1 mouse cellular context compared by ENCODE assay signal in genomic region chr11:50391272-50391960, GRCm38 (mm10).
TF ChIP-seq lines count a peak whose summit lies in the region.

No protein-coding gene starts in this region.

TF ChIP-seq in MEL, 35 proteins besides CTCF, POLR2A, EP300 and RAD21:
- TF ChIP-seq ZC3H11A (IDR thresholded peaks at IDR 0.05; ENCODE audit: low read depth, low read length) (no peak), TAL1 (IDR thresholded peaks at IDR 0.05; ENCODE audit: low read length) (no peak), ZNF384 (IDR thresholded peaks at IDR 0.05; ENCODE audit: low read depth, low read length) (no peak), ZKSCAN1 (IDR thresholded peaks at IDR 0.05; ENCODE audit: low read depth, low read length) (no peak), MAX (IDR thresholded peaks at IDR 0.05; ENCODE audit: low read length) (no peak), BHLHE40 (IDR thresholded peaks at IDR 0.05; ENCODE audit: borderline replicate concordance, low read depth, low read length) (no peak), MEF2A (IDR thresholded peaks at IDR 0.05; ENCODE audit: extremely low read depth, insufficient replicate concordance, low read depth, low read length, poor library complexity, severe bottlenecking) (no peak), JUND (IDR thresholded peaks at IDR 0.05; ENCODE audit: low read depth, low read length) (no peak), CHD2 (IDR thresholded peaks at IDR 0.05; ENCODE audit: low read length) (no peak), HCFC1 (IDR thresholded peaks at IDR 0.05; ENCODE audit: low read depth, low read length) (no peak), USF1 (IDR thresholded peaks at IDR 0.05; ENCODE audit: low read depth, low read length) (no peak), GATA1 (IDR thresholded peaks at IDR 0.05; ENCODE audit: low read depth, low read length) (no peak), MAZ (IDR thresholded peaks at IDR 0.05; ENCODE audit: low read depth, low read length) (no peak), UBTF (IDR thresholded peaks at IDR 0.05; ENCODE audit: borderline replicate concordance, insufficient read depth, low read depth, low read length) (no peak), NELFE (IDR thresholded peaks at IDR 0.05; ENCODE audit: low read depth, low read length) (no peak), GABPA (IDR thresholded peaks at IDR 0.05; ENCODE audit: low read depth, low read length) (no peak), MAFK (IDR thresholded peaks at IDR 0.05; ENCODE audit: borderline replicate concordance, low read depth, low read length) (no peak), POLR2AphosphoS5 (IDR thresholded peaks at IDR 0.05; ENCODE audit: borderline replicate concordance, low read depth, low read length) (no peak), SMC3 (IDR thresholded peaks at IDR 0.05; ENCODE audit: low read depth, low read length) (no peak), SIN3A (IDR thresholded peaks at IDR 0.05; ENCODE audit: low read length) (no peak)
